Mouse (Mus musculus) liver, embryonic 14 days (tissue): ENCODE results near the gene Klrb1c. TPM values are rescaled to one million over a fixed set of nuclear protein-coding genes. Genes with fewer than 3 reads are reported as not detected.

Source experiments
- polyA plus RNA-seq: library from polyadenylated mRNA; depleted of rRNA; stranded (reverse); fragments of >200 nt; gene quantifications from 2 replicates; pipeline ENCODE4 v1.2.3, GENCODE M21; 2012; rRNA removed

Klrb1c gene
- 0.07 and 0.16 TPM in 2 replicates for polyA plus RNA-seq

GRCm38 (mm10) chr6:128789115-128789514, at the start of gene Klrb1c:
Klrb1c (minus strand) TSS chr6:128789215.

GRCm38 (mm10) chr6:128826132-128826531, 37.1 kb upstream of the Klrb1c start, which contains the start of the genes Gm44511 and Klrb1b:
Gm44511 (minus strand) TSS chr6:128826315.
Klrb1b (minus strand) TSS chr6:128826331.

Other genes with a start within 250 kb of the Klrb1c start
- 8.4 and 8.9 TPM in 2 replicates for gene A2ml1, start 207.6 kb downstream of the Klrb1c start, polyA plus RNA-seq
- gene Klrb1a, start 165.7 kb downstream of the Klrb1c start, polyA plus RNA-seq = 0.09 TPM in 2 replicates
- 0.06 and 0.10 TPM in 2 replicates for gene Clec2h, start 126.8 kb downstream of the Klrb1c start, polyA plus RNA-seq
- 0.02 TPM in 1 of 2 replicates, not detected in the other for gene Klrb1, start 66.2 kb downstream of the Klrb1c start, polyA plus RNA-seq
- 0.10 TPM in 1 of 2 replicates, not detected in the other for gene Gm44511, start 37.1 kb upstream of the Klrb1c start, polyA plus RNA-seq
- 0.06 and 0.12 TPM in 2 replicates for gene Klrb1b, start 37.1 kb upstream of the Klrb1c start, polyA plus RNA-seq
- 0.15 and 0.18 TPM in 2 replicates for gene Clec2i, start 98.4 kb upstream of the Klrb1c start, polyA plus RNA-seq
- gene BC035044, start 101.9 kb upstream of the Klrb1c start, polyA plus RNA-seq = 4.4 and 6.1 TPM in 2 replicates
- gene Clec2g, start 145.2 kb upstream of the Klrb1c start, polyA plus RNA-seq = not detected in 2 replicates